Comparison of ENCODE assay signal across 11 mouse cellular contexts in genomic region chr12:87157361-87157760, GRCm38 (mm10). TPM values are rescaled to one million over a fixed set of nuclear protein-coding genes. Genes with fewer than 3 reads are reported as not detected.
DNase-seq lines count a peak whose midpoint lies in the region; ATAC-seq and TF ChIP-seq lines count a peak whose summit lies in the region.
"Had no signal": no experiment of that assay in that cellular context is flagged by ENCODE, and none has a peak within 500 bp of the region (broad histone marks: within the 10 kb centered on the region; RNA-seq: fewer than 3 reads in every experiment).

No protein-coding gene starts in this region.

- no peaks in the 10 kb centered on the region; the same call in 1 of the 2 replicates for H3K36me3 ChIP-seq in heart, embryonic 11.5 days (ENCODE audit: control insufficient read depth, insufficient read depth, low read length)
- peaks cover 18% of the 10 kb centered on the region; the same call in 1 of the 2 replicates for H3K36me3 ChIP-seq in intestine, postnatal 0 days (ENCODE audit: control insufficient read depth, insufficient read depth)
- H3K36me3 ChIP-seq in liver, embryonic 12.5 days: peaks cover 43% of the 10 kb centered on the region
- peaks cover 7% of the 10 kb centered on the region; the same call in 1 of the 2 replicates for H3K36me3 ChIP-seq in stomach, embryonic 15.5 days
- H3K36me3 ChIP-seq in forebrain, postnatal 0 days (ENCODE audit: insufficient read depth): peaks cover 7% of the 10 kb centered on the region; the same call in 1 of the 2 replicates

- no peak overlapping the region for H3K27ac ChIP-seq in heart, embryonic 11.5 days (ENCODE audit: low read depth, low read length)
- peak overlapping the region; percentile 3; the same call in 1 of the 2 replicates for H3K27ac ChIP-seq in intestine, postnatal 0 days (ENCODE audit: low read depth, low read length)
- peak overlapping the region; percentile 72 for H3K27ac ChIP-seq in liver, embryonic 12.5 days
- no peak overlapping the region for H3K27ac ChIP-seq in stomach, embryonic 15.5 days
- no peak overlapping the region for H3K27ac ChIP-seq in forebrain, postnatal 0 days (ENCODE audit: low read depth, low read length)
- H3K27ac ChIP-seq: embryonic facial prominence, embryonic 15.5 days; midbrain, embryonic 13.5 days had no signal

- no peak for DNase-seq in heart, adult 9 months (ENCODE audit: low spot score in 2 of 2)
- DNase-seq in forebrain, postnatal 0 days: no peak
- DNase-seq in left cerebral cortex, postnatal 36 days (ENCODE audit: low spot score in 2 of 2): no peak

- H3K9me3 ChIP-seq in heart, embryonic 11.5 days (replicated peaks; ENCODE audit: control insufficient read depth, low read length): no peaks in the 10 kb centered on the region
- no peaks in the 10 kb centered on the region for H3K9me3 ChIP-seq in intestine, postnatal 0 days (ENCODE audit: control insufficient read depth)
- peaks cover 9% of the 10 kb centered on the region for H3K9me3 ChIP-seq in liver, embryonic 12.5 days (replicated peaks)
- no peaks in the 10 kb centered on the region for H3K9me3 ChIP-seq in stomach, embryonic 15.5 days
- H3K9me3 ChIP-seq in forebrain, postnatal 0 days (ENCODE audit: low read length): no peaks in the 10 kb centered on the region
- H3K9me3 ChIP-seq: embryonic facial prominence, embryonic 15.5 days; midbrain, embryonic 13.5 days had no signal

- H3K9ac ChIP-seq in heart, embryonic 11.5 days (ENCODE audit: low read depth, low read length): peak overlapping the region; percentile 10; the same call in 1 of the 2 replicates
- no peak overlapping the region for H3K9ac ChIP-seq in intestine, postnatal 0 days (ENCODE audit: low read depth, low read length)
- no peak overlapping the region for H3K9ac ChIP-seq in liver, embryonic 12.5 days
- H3K9ac ChIP-seq in stomach, embryonic 15.5 days: no peak overlapping the region
- H3K9ac ChIP-seq in forebrain, postnatal 0 days: no peak overlapping the region
- H3K9ac ChIP-seq: embryonic facial prominence, embryonic 15.5 days; midbrain, embryonic 13.5 days had no signal

- H3K4me2 ChIP-seq in heart, embryonic 11.5 days: peak overlapping the region; percentile 2; the same call in 1 of the 2 replicates
- H3K4me2 ChIP-seq in intestine, postnatal 0 days (replicated peaks; ENCODE audit: low read depth): peak overlapping the region; percentile 54
- H3K4me2 ChIP-seq in liver, embryonic 12.5 days: peak overlapping the region; percentile 22; the same call in 1 of the 2 replicates
- H3K4me2 ChIP-seq in stomach, embryonic 15.5 days: no peak overlapping the region
- H3K4me2 ChIP-seq in forebrain, postnatal 0 days (ENCODE audit: low read depth): no peak overlapping the region
- H3K4me2 ChIP-seq: embryonic facial prominence, embryonic 15.5 days; midbrain, embryonic 13.5 days had no signal

- H3K4me1 ChIP-seq in heart, embryonic 11.5 days (ENCODE audit: control insufficient read depth, insufficient read depth, low read length): 0 out of 2 replicates have a peak, but pooled peaks cover 3% of the 10 kb centered on the region
- no peaks in the 10 kb centered on the region for H3K4me1 ChIP-seq in intestine, postnatal 0 days (replicated peaks; ENCODE audit: control insufficient read depth, insufficient read depth, low read length)
- H3K4me1 ChIP-seq in liver, embryonic 12.5 days: peaks cover 28% of the 10 kb centered on the region
- H3K4me1 ChIP-seq in stomach, embryonic 15.5 days: no peaks in the 10 kb centered on the region
- H3K4me1 ChIP-seq in forebrain, postnatal 0 days (ENCODE audit: insufficient read depth): no peaks in the 10 kb centered on the region
- H3K4me1 ChIP-seq: embryonic facial prominence, embryonic 15.5 days; midbrain, embryonic 13.5 days had no signal

- intact Hi-C loops in left cerebral cortex, postnatal 36 days (cut with DNase I): no loop called here

- H3K4me3 ChIP-seq in heart, embryonic 11.5 days (ENCODE audit: low read depth, low read length): no peak overlapping the region
- H3K4me3 ChIP-seq in intestine, postnatal 0 days (ENCODE audit: low read depth, low read length): peak overlapping the region; percentile 17; the same call in 1 of the 2 replicates
- H3K4me3 ChIP-seq in liver, embryonic 12.5 days: peak overlapping the region; percentile 19
- H3K4me3 ChIP-seq in stomach, embryonic 15.5 days (replicated peaks): no peak overlapping the region
- no peak overlapping the region for H3K4me3 ChIP-seq in forebrain, postnatal 0 days (ENCODE audit: low read depth, low read length)
- H3K4me3 ChIP-seq: embryonic facial prominence, embryonic 15.5 days; midbrain, embryonic 13.5 days had no signal

- WGBS in heart, embryonic 11.5 days (ENCODE audit: insufficient replicate concordance): 33% methylated on average over 4 of the region's 4 CpGs
- WGBS in intestine, postnatal 0 days: 45% methylated on average over 4 of the region's 4 CpGs
- 49% methylated on average over 4 of the region's 4 CpGs for WGBS in liver, embryonic 12.5 days (ENCODE audit: insufficient replicate concordance)
- 42% methylated on average over 4 of the region's 4 CpGs for WGBS in stomach, embryonic 15.5 days
- WGBS in forebrain, postnatal 0 days: 55% methylated on average over 4 of the region's 4 CpGs

- no peak for TF ChIP-seq CTCF in intestine, postnatal 0 days (IDR thresholded peaks at IDR 0.05; ENCODE audit: low read depth)
- no peak for TF ChIP-seq CTCF in forebrain, postnatal 0 days (IDR thresholded peaks at IDR 0.05; ENCODE audit: low read depth)

- no peak for ATAC-seq in heart, embryonic 11.5 days (replicated peaks; ENCODE audit: insufficient number of reproducible peaks, low FRiP score, low TSS enrichment)
- peak; percentile 97 for ATAC-seq in intestine, postnatal 0 days
- ATAC-seq in liver, embryonic 12.5 days: peak; percentile 40; the same call in 1 of the 2 replicates
- ATAC-seq in stomach, embryonic 15.5 days (ENCODE audit: insufficient read depth, low FRiP score, low read depth): peak; percentile 76; the same call in 1 of the 2 replicates
- no peak for ATAC-seq in megakaryocyte-erythroid progenitor cell, adult 5-6 weeks (replicated peaks; ENCODE audit: low FRiP score, low TSS enrichment, poor library complexity, severe bottlenecking)
- ATAC-seq in forebrain, postnatal 0 days: no peak
- ATAC-seq: midbrain, embryonic 13.5 days had no signal

- H3K27me3 ChIP-seq in heart, embryonic 11.5 days (ENCODE audit: control insufficient read depth, insufficient read depth, low read length): no peaks in the 10 kb centered on the region
- H3K27me3 ChIP-seq in intestine, postnatal 0 days (replicated peaks; ENCODE audit: control insufficient read depth, insufficient read depth, low read length): no peaks in the 10 kb centered on the region
- H3K27me3 ChIP-seq in liver, embryonic 12.5 days (replicated peaks): no peaks in the 10 kb centered on the region
- no peaks in the 10 kb centered on the region for H3K27me3 ChIP-seq in stomach, embryonic 15.5 days (replicated peaks)
- no peaks in the 10 kb centered on the region for H3K27me3 ChIP-seq in forebrain, postnatal 0 days (ENCODE audit: insufficient read depth, low read length)
- H3K27me3 ChIP-seq: embryonic facial prominence, embryonic 15.5 days; midbrain, embryonic 13.5 days had no signal

RNA-seq across cellular contexts. Expression of gene Pomt2, which starts 9.6 kb away (rescaled TPM):
- polyA plus RNA-seq in heart, embryonic 11.5 days (2014; fragmentation: Nextera tagmentation; extraction: Ambion mirVana): 14.5 and 15.2 TPM in 2 replicates
- 5.7 and 6.2 TPM in 2 replicates for polyA plus RNA-seq in intestine, postnatal 0 days (2015; fragmentation: Nextera tagmentation; extraction: Ambion mirVana)
- 7.1 and 7.3 TPM in 2 replicates for polyA plus RNA-seq in liver, embryonic 12.5 days (2016; fragmentation: Nextera tagmentation; extraction: Ambion mirVana)
- 12.3 and 16.7 TPM in 2 replicates for polyA plus RNA-seq in stomach, embryonic 15.5 days (2015; fragmentation: Nextera tagmentation; extraction: Ambion mirVana)
- total RNA-seq in megakaryocyte-erythroid progenitor cell, adult 5-6 weeks (2014; fragmentation: Nextera tagmentation): 6.6 and 10.4 TPM in 2 replicates
- 5.1 and 7.7 TPM in 2 replicates for total RNA-seq in megakaryocyte-erythroid progenitor cell, adult 5-6 weeks (2017)
- total RNA-seq in forebrain, postnatal 0 days (2014; rRNA removed): 23.3 and 32.5 TPM in 2 replicates
- polyA plus RNA-seq in forebrain, postnatal 0 days (2015; fragmentation: Nextera tagmentation; extraction: Ambion mirVana): 9.0 and 10.8 TPM in 2 replicates
- total RNA-seq in left cerebral cortex, postnatal 36 days (2021): 10 to 100 TPM; 16.2 to 18.8 TPM

RNA-seq across cellular contexts. Expression of gene Gstz1, which starts 10.4 kb away (rescaled TPM):
- polyA plus RNA-seq in heart, embryonic 11.5 days (2014; fragmentation: Nextera tagmentation; extraction: Ambion mirVana): 49.0 and 52.7 TPM in 2 replicates
- 58.8 and 62.4 TPM in 2 replicates for polyA plus RNA-seq in intestine, postnatal 0 days (2015; fragmentation: Nextera tagmentation; extraction: Ambion mirVana)
- polyA plus RNA-seq in liver, embryonic 12.5 days (2016; fragmentation: Nextera tagmentation; extraction: Ambion mirVana): 44.8 and 49.2 TPM in 2 replicates
- polyA plus RNA-seq in stomach, embryonic 15.5 days (2015; fragmentation: Nextera tagmentation; extraction: Ambion mirVana): 37.5 and 38.0 TPM in 2 replicates
- total RNA-seq in megakaryocyte-erythroid progenitor cell, adult 5-6 weeks (2014; fragmentation: Nextera tagmentation): 32.8 and 38.3 TPM in 2 replicates
- total RNA-seq in megakaryocyte-erythroid progenitor cell, adult 5-6 weeks (2017): 25.1 and 43.6 TPM in 2 replicates
- total RNA-seq in forebrain, postnatal 0 days (2014; rRNA removed): 49.3 and 57.6 TPM in 2 replicates
- polyA plus RNA-seq in forebrain, postnatal 0 days (2015; fragmentation: Nextera tagmentation; extraction: Ambion mirVana): 44.4 and 44.5 TPM in 2 replicates
- total RNA-seq in left cerebral cortex, postnatal 36 days (2021): 10 to 100 TPM; 47.8 to 49.5 TPM

RNA-seq across cellular contexts. Expression of gene Samd15, which starts 42.2 kb away (rescaled TPM):
- 2.0 and 3.2 TPM in 2 replicates for polyA plus RNA-seq in heart, embryonic 11.5 days (2014; fragmentation: Nextera tagmentation; extraction: Ambion mirVana)
- polyA plus RNA-seq in intestine, postnatal 0 days (2015; fragmentation: Nextera tagmentation; extraction: Ambion mirVana): 0.33 and 0.94 TPM in 2 replicates
- 16.2 and 16.7 TPM in 2 replicates for polyA plus RNA-seq in liver, embryonic 12.5 days (2016; fragmentation: Nextera tagmentation; extraction: Ambion mirVana)
- 1.7 and 2.5 TPM in 2 replicates for polyA plus RNA-seq in stomach, embryonic 15.5 days (2015; fragmentation: Nextera tagmentation; extraction: Ambion mirVana)
- not detected in 2 replicates for total RNA-seq in megakaryocyte-erythroid progenitor cell, adult 5-6 weeks (2014; fragmentation: Nextera tagmentation)
- total RNA-seq in megakaryocyte-erythroid progenitor cell, adult 5-6 weeks (2017): 3.8 TPM in 1 of 2 replicates, not detected in the other
- 1.0 and 7.4 TPM in 2 replicates for total RNA-seq in forebrain, postnatal 0 days (2014; rRNA removed)
- polyA plus RNA-seq in forebrain, postnatal 0 days (2015; fragmentation: Nextera tagmentation; extraction: Ambion mirVana): 1.5 and 1.8 TPM in 2 replicates
- total RNA-seq in left cerebral cortex, postnatal 36 days (2021): 1 to 10 TPM; 4.1 to 4.8 TPM

RNA-seq across cellular contexts. Expression of gene Tmed8, which starts 42.9 kb away (rescaled TPM):
- polyA plus RNA-seq in heart, embryonic 11.5 days (2014; fragmentation: Nextera tagmentation; extraction: Ambion mirVana): 2.1 and 3.0 TPM in 2 replicates
- polyA plus RNA-seq in intestine, postnatal 0 days (2015; fragmentation: Nextera tagmentation; extraction: Ambion mirVana): 0.98 and 1.1 TPM in 2 replicates
- 1.3 and 1.4 TPM in 2 replicates for polyA plus RNA-seq in liver, embryonic 12.5 days (2016; fragmentation: Nextera tagmentation; extraction: Ambion mirVana)
- 2.1 and 2.2 TPM in 2 replicates for polyA plus RNA-seq in stomach, embryonic 15.5 days (2015; fragmentation: Nextera tagmentation; extraction: Ambion mirVana)
- 6.1 and 7.7 TPM in 2 replicates for total RNA-seq in megakaryocyte-erythroid progenitor cell, adult 5-6 weeks (2014; fragmentation: Nextera tagmentation)
- total RNA-seq in megakaryocyte-erythroid progenitor cell, adult 5-6 weeks (2017): 6.2 and 6.7 TPM in 2 replicates
- total RNA-seq in forebrain, postnatal 0 days (2014; rRNA removed): 13.9 and 16.4 TPM in 2 replicates
- 2.0 and 3.2 TPM in 2 replicates for polyA plus RNA-seq in forebrain, postnatal 0 days (2015; fragmentation: Nextera tagmentation; extraction: Ambion mirVana)
- 10 to 100 TPM; 28.0 to 29.1 TPM for total RNA-seq in left cerebral cortex, postnatal 36 days (2021)

RNA-seq across cellular contexts. Expression of gene Ngb, which starts 55.0 kb away (rescaled TPM):
- polyA plus RNA-seq in heart, embryonic 11.5 days (2014; fragmentation: Nextera tagmentation; extraction: Ambion mirVana): 0.16 TPM in 1 of 2 replicates, not detected in the other
- polyA plus RNA-seq in intestine, postnatal 0 days (2015; fragmentation: Nextera tagmentation; extraction: Ambion mirVana): 2.0 and 2.8 TPM in 2 replicates
- 0.17 TPM in 1 of 2 replicates, not detected in the other for polyA plus RNA-seq in liver, embryonic 12.5 days (2016; fragmentation: Nextera tagmentation; extraction: Ambion mirVana)
- polyA plus RNA-seq in stomach, embryonic 15.5 days (2015; fragmentation: Nextera tagmentation; extraction: Ambion mirVana): 2.4 and 2.6 TPM in 2 replicates
- not detected in 2 replicates for total RNA-seq in megakaryocyte-erythroid progenitor cell, adult 5-6 weeks (2014; fragmentation: Nextera tagmentation)
- total RNA-seq in megakaryocyte-erythroid progenitor cell, adult 5-6 weeks (2017): not detected in 2 replicates
- 9.2 and 9.9 TPM in 2 replicates for total RNA-seq in forebrain, postnatal 0 days (2014; rRNA removed)
- polyA plus RNA-seq in forebrain, postnatal 0 days (2015; fragmentation: Nextera tagmentation; extraction: Ambion mirVana): 7.1 and 12.2 TPM in 2 replicates
- 1 to 10 TPM; 6.6 to 7.7 TPM for total RNA-seq in left cerebral cortex, postnatal 36 days (2021)
- total RNA-seq: granulocyte monocyte progenitor cell, adult 5-6 weeks had no signal

Comparison
In these comparisons a context has a peak if more than half of its experiments do, and no peak if none do; other contexts are left out.
1. ATAC-seq: peak in intestine, postnatal 0 days (single experiment), liver, embryonic 12.5 days (single experiment) and stomach, embryonic 15.5 days (single experiment); none in heart, embryonic 11.5 days (single experiment), megakaryocyte-erythroid progenitor cell, adult 5-6 weeks (single experiment) and forebrain, postnatal 0 days (single experiment).
2. H3K27ac ChIP-seq: peak in intestine, postnatal 0 days (single experiment) and liver, embryonic 12.5 days (single experiment); none in heart, embryonic 11.5 days (single experiment), stomach, embryonic 15.5 days (single experiment) and forebrain, postnatal 0 days (single experiment).
3. H3K4me2 ChIP-seq: peak in heart, embryonic 11.5 days (single experiment), intestine, postnatal 0 days (single experiment) and liver, embryonic 12.5 days (single experiment); none in stomach, embryonic 15.5 days (single experiment) and forebrain, postnatal 0 days (single experiment).
4. H3K4me3 ChIP-seq: peak in intestine, postnatal 0 days (single experiment) and liver, embryonic 12.5 days (single experiment); none in heart, embryonic 11.5 days (single experiment), stomach, embryonic 15.5 days (single experiment) and forebrain, postnatal 0 days (single experiment).